Mouse (Mus musculus): ENCODE data around the gene Trim46. TPM values are rescaled to one million over a fixed set of nuclear protein-coding genes. Genes with fewer than 3 reads are reported as not detected.

Trim46 gene
- polyA plus RNA-seq, 1 experiment from 2014 or later: 4.9 TPM

GRCm38 (mm10) chr3:89278643-89279042 is 32.5 kb upstream of the Trim46 start:
- Histone ChIP-seq H3K36me3 (ENCODE audit: control insufficient read depth, insufficient read depth, low read length) (peaks cover 7% of the 10 kb centered on the region; the same call in 1 of the 2 replicates), H3K27me3 (ENCODE audit: control insufficient read depth, insufficient read depth, low read length) (no peaks in the 10 kb centered on the region), H3K4me3 (ENCODE audit: low read depth, low read length) (peak overlapping the region; percentile 64), H3K27ac (ENCODE audit: low read length) (peak overlapping the region; percentile 87), H3K9me3 (ENCODE audit: control insufficient read depth, low read depth, low read length) (no peaks in the 10 kb centered on the region), H3K9ac (replicated peaks; ENCODE audit: low read depth, low read length) (peak overlapping the region; percentile 57; the same call in 1 of the 2 replicates), H3K4me1 (ENCODE audit: control insufficient read depth, insufficient read depth, low read length) (peaks cover 29% of the 10 kb centered on the region), H3K4me2 (replicated peaks; ENCODE audit: low read depth, low read length) (peak overlapping the region; percentile 96)
- whole genome bisulfite sequencing: 14% methylated on average over 8 of the region's 8 CpGs
- ATAC-seq (ENCODE audit: insufficient number of reproducible peaks, insufficient read depth, low FRiP score, low read depth): no peak

GRCm38 (mm10) chr3:89278107-89278506 is 32.0 kb upstream of the Trim46 start:
- no peak for ATAC-seq (ENCODE audit: insufficient number of reproducible peaks, insufficient read depth, low FRiP score, low read depth)
- no peaks in the 10 kb centered on the region for H3K9me3 ChIP-seq (ENCODE audit: control insufficient read depth, low read depth, low read length)
- H3K4me2 ChIP-seq (replicated peaks; ENCODE audit: low read depth, low read length): peak overlapping the region; percentile 96
- peak overlapping the region; percentile 57; the same call in 1 of the 2 replicates for H3K9ac ChIP-seq (replicated peaks; ENCODE audit: low read depth, low read length)
- H3K27ac ChIP-seq (ENCODE audit: low read length): peak overlapping the region; percentile 87
- H3K4me1 ChIP-seq (ENCODE audit: control insufficient read depth, insufficient read depth, low read length): peaks cover 29% of the 10 kb centered on the region
- peaks cover 7% of the 10 kb centered on the region; the same call in 1 of the 2 replicates for H3K36me3 ChIP-seq (ENCODE audit: control insufficient read depth, insufficient read depth, low read length)
- 38% methylated on average over 7 of the region's 7 CpGs for WGBS
- no peaks in the 10 kb centered on the region for H3K27me3 ChIP-seq (ENCODE audit: control insufficient read depth, insufficient read depth, low read length)
- peak overlapping the region; percentile 64 for H3K4me3 ChIP-seq (ENCODE audit: low read depth, low read length)

DNA sequence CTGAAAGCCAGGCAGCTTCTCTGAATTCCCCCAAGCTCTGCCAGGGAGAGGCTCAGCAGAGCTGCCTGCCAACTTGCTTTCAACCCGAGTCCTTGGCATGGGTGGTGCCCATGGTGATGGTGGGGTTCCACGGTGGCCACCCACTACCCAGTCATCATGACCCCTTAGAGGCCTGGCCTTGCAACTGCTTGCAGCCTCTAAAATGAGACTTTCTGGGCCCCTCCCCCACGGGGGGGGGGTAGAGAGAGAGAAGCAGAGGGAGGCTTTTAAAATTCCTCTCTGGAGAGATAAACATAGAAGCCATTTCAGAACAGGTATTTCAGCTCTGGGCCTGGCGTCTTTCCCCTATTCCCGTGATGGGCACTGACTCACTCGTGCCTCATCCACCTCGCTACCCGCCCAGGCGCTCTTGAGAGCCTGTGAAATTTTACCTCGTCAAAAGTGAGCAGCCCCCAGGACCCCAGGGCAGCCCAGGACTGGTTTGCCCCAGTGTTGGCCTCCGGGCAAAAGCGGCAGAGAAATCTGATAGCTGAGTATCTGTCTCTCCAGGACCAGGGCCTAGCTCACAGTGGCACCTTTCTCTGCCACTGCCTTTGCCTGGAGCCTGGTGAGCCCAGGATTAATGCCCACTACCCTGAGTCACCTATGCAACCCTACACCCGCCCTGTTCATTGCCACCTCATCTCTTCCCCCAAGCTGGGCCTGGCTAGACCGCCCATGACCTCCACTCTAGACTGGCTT is 31.3 kb upstream of the Trim46 start:
- 15% methylated on average over 14 of the region's 14 CpGs for WGBS
- ATAC-seq (ENCODE audit: insufficient number of reproducible peaks, insufficient read depth, low FRiP score, low read depth): no peak
- Histone ChIP-seq H3K27me3 (ENCODE audit: control insufficient read depth, insufficient read depth, low read length) (no peaks in the 10 kb centered on the region), H3K27ac (ENCODE audit: low read length) (peak overlapping the region; percentile 87), H3K4me3 (ENCODE audit: low read depth, low read length) (peak overlapping the region; percentile 64), H3K4me2 (replicated peaks; ENCODE audit: low read depth, low read length) (peak overlapping the region; percentile 96), H3K9ac (replicated peaks; ENCODE audit: low read depth, low read length) (peak overlapping the region; percentile 57; the same call in 1 of the 2 replicates), H3K36me3 (ENCODE audit: control insufficient read depth, insufficient read depth, low read length) (peaks cover 7% of the 10 kb centered on the region; the same call in 1 of the 2 replicates), H3K9me3 (ENCODE audit: control insufficient read depth, low read depth, low read length) (no peaks in the 10 kb centered on the region), H3K4me1 (ENCODE audit: control insufficient read depth, insufficient read depth, low read length) (peaks cover 29% of the 10 kb centered on the region)

DNA sequence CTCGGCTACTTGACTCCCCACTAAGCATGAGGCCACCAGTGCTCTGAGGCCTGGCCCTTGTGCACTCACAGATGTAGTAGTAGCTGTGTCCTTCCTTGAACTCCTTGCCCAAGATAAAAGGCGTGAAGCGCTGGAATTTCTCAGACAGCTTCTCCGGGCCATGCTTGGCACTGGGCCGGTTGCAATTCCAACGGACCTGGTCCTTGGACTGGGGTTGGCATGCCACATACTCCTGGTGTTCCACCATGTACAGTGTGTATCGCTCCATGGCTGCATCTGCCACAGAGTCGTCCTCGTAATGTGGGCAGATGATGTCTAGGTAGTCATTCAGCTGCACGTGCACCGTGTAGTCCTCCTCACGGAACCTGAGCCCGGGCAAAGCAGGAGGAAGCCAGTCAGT is 30.0 kb upstream of the Trim46 start:
- Histone ChIP-seq H3K9ac (replicated peaks; ENCODE audit: low read depth, low read length) (no peak overlapping the region), H3K9me3 (ENCODE audit: control insufficient read depth, low read depth, low read length) (no peaks in the 10 kb centered on the region), H3K4me2 (replicated peaks; ENCODE audit: low read depth, low read length) (no peak overlapping the region), H3K27me3 (ENCODE audit: control insufficient read depth, insufficient read depth, low read length) (no peaks in the 10 kb centered on the region), H3K4me3 (ENCODE audit: low read depth, low read length) (no peak overlapping the region), H3K4me1 (ENCODE audit: control insufficient read depth, insufficient read depth, low read length) (peaks cover 29% of the 10 kb centered on the region), H3K27ac (ENCODE audit: low read length) (no peak overlapping the region), H3K36me3 (ENCODE audit: control insufficient read depth, insufficient read depth, low read length) (peaks cover 7% of the 10 kb centered on the region; the same call in 1 of the 2 replicates)
- no peak for ATAC-seq (ENCODE audit: insufficient number of reproducible peaks, insufficient read depth, low FRiP score, low read depth)
- 89% methylated on average over 13 of the region's 13 CpGs for WGBS

DNA sequence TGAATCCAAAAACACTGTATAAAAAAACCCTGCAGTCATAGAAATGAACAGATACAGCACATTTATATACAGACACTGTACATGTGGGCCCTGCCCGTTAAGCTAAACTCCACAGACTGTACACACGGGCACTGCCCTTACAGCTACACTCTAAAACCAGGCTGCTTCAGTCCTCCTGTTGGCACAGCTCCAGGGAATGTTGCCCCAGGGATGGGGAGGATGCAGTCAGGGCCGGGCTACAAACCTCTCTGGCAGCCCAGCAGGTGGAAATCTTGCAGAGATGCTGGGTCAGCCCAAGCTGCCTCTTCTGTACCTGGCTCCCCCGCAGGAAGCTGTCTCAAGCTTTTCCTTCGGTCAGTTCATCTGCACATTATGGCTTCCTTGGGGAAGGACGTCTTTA is 25.7 kb upstream of the Trim46 start:
- Histone ChIP-seq H3K4me2 (replicated peaks; ENCODE audit: low read depth, low read length) (no peak overlapping the region), H3K4me3 (ENCODE audit: low read depth, low read length) (no peak overlapping the region), H3K36me3 (ENCODE audit: control insufficient read depth, insufficient read depth, low read length) (peaks cover 7% of the 10 kb centered on the region), H3K9me3 (ENCODE audit: control insufficient read depth, low read depth, low read length) (no peaks in the 10 kb centered on the region), H3K9ac (replicated peaks; ENCODE audit: low read depth, low read length) (no peak overlapping the region), H3K4me1 (ENCODE audit: control insufficient read depth, insufficient read depth, low read length) (peaks cover 30% of the 10 kb centered on the region), H3K27me3 (ENCODE audit: control insufficient read depth, insufficient read depth, low read length) (no peaks in the 10 kb centered on the region), H3K27ac (ENCODE audit: low read length) (no peak overlapping the region)
- WGBS: 65% methylated on average over 6 of the region's 6 CpGs
- no peak for ATAC-seq (ENCODE audit: insufficient number of reproducible peaks, insufficient read depth, low FRiP score, low read depth)

- peak overlapping the region; percentile 51 for H3K4me3 ChIP-seq (ENCODE audit: low read depth, low read length)
- no peak for ATAC-seq (ENCODE audit: insufficient number of reproducible peaks, insufficient read depth, low FRiP score, low read depth)
- no peaks in the 10 kb centered on the region for H3K27me3 ChIP-seq (ENCODE audit: control insufficient read depth, insufficient read depth, low read length)
- H3K9me3 ChIP-seq (ENCODE audit: control insufficient read depth, low read depth, low read length): no peaks in the 10 kb centered on the region
- H3K4me2 ChIP-seq (replicated peaks; ENCODE audit: low read depth, low read length): peak overlapping the region; percentile 64
- peak overlapping the region; percentile 49; the same call in 1 of the 2 replicates for H3K9ac ChIP-seq (replicated peaks; ENCODE audit: low read depth, low read length)
- H3K27ac ChIP-seq (ENCODE audit: low read length): peak overlapping the region; percentile 68; the same call in 1 of the 2 replicates
- peaks cover 2% of the 10 kb centered on the region for H3K36me3 ChIP-seq (ENCODE audit: control insufficient read depth, insufficient read depth, low read length)
- WGBS: 73% methylated on average over 6 of the region's 6 CpGs
- peaks cover 32% of the 10 kb centered on the region for H3K4me1 ChIP-seq (ENCODE audit: control insufficient read depth, insufficient read depth, low read length)
Measured at GRCm38 (mm10) chr3:89270891-89271290, 24.8 kb upstream of the Trim46 start.

- Histone ChIP-seq H3K9ac (replicated peaks; ENCODE audit: low read depth, low read length) (peak within 1 kb of the TSS; percentile 49), H3K36me3 (ENCODE audit: control insufficient read depth, insufficient read depth, low read length) (no peaks in the 10 kb centered on the region; the same call in 1 of the 2 replicates), H3K27ac (ENCODE audit: low read length) (peak within 1 kb of the TSS; percentile 68), H3K4me3 (ENCODE audit: low read depth, low read length) (peak within 1 kb of the TSS; percentile 51), H3K27me3 (ENCODE audit: control insufficient read depth, insufficient read depth, low read length) (no peaks in the 10 kb centered on the region), H3K9me3 (ENCODE audit: control insufficient read depth, low read depth, low read length) (no peaks in the 10 kb centered on the region), H3K4me1 (ENCODE audit: control insufficient read depth, insufficient read depth, low read length) (peaks cover 34% of the 10 kb centered on the region), H3K4me2 (replicated peaks; ENCODE audit: low read depth, low read length) (peak within 1 kb of the TSS; percentile 64)
- WGBS: 2% methylated on average over 39 of the region's 39 CpGs
- peak; percentile 39; the same call in 1 of the 2 replicates for ATAC-seq (ENCODE audit: insufficient number of reproducible peaks, insufficient read depth, low FRiP score, low read depth)
Measured at GRCm38 (mm10) chr3:89270051-89270755, 24.1 kb upstream of the Trim46 start, which contains the start of gene Slc50a1. TSS of gene Slc50a1 (minus strand) at chr3:89270570.

DNA sequence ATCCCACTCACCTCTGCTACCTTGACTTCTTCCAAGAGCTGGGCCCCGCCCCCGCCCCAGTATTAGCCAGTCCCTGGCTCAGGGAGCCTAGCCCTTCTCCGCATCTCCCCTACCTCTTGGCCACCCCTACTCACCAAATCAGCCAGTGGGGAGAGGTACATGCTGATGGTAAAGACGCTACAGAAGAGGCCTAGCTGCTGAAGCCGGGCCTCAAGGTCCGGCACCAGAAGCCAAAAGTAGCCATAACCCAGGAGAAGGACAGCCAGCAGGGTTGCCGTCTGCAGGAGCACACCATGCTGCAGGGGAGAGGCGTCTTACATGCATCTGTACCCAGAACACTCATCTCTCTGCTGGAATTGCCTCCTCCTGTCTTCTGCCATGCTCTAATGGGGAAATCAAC is 22.8 kb upstream of the Trim46 start:
- WGBS: 61% methylated on average over 8 of the region's 8 CpGs
- ATAC-seq (ENCODE audit: insufficient number of reproducible peaks, insufficient read depth, low FRiP score, low read depth): no peak
- Histone ChIP-seq H3K27ac (ENCODE audit: low read length) (no peak overlapping the region; the same call in 1 of the 2 replicates), H3K9ac (replicated peaks; ENCODE audit: low read depth, low read length) (no peak overlapping the region), H3K27me3 (ENCODE audit: control insufficient read depth, insufficient read depth, low read length) (no peaks in the 10 kb centered on the region), H3K4me1 (ENCODE audit: control insufficient read depth, insufficient read depth, low read length) (peaks cover 34% of the 10 kb centered on the region), H3K36me3 (ENCODE audit: control insufficient read depth, insufficient read depth, low read length) (no peaks in the 10 kb centered on the region; the same call in 1 of the 2 replicates), H3K4me2 (replicated peaks; ENCODE audit: low read depth, low read length) (0 out of 2 replicates have a peak overlapping the region, but pooled peaks have one; percentile 64), H3K4me3 (ENCODE audit: low read depth, low read length) (no peak overlapping the region), H3K9me3 (ENCODE audit: control insufficient read depth, low read depth, low read length) (no peaks in the 10 kb centered on the region)
